Mouse (Mus musculus): ENCODE data around the gene Mpp3. TPM values are rescaled to one million over a fixed set of nuclear protein-coding genes. Genes with fewer than 3 reads are reported as not detected.
A peak's percentile ranks its signal among the peaks of the same experiment; 100 is the strongest.

Mpp3 gene
- total and polyA plus RNA-seq, 3 experiments, result 0.22 TPM; not detected in 2

GRCm38 (mm10) chr11:102006271-102006670 lies 22.0 kb downstream of the Mpp3 start:
- Histone ChIP-seq H3K4me1 (ENCODE audit: insufficient read depth, low read depth, low read length) (no peaks in the 10 kb centered on the region), H3K9me3 (replicated peaks) (no peaks in the 10 kb centered on the region; the same call in 1 of the 2 replicates), H3K4me3 (ENCODE audit: low read depth, low read length) (no peak overlapping the region), H3K27me3 (ENCODE audit: insufficient read depth, low read length) (peaks cover 27% of the 10 kb centered on the region), H3K36me3 (replicated peaks) (no peaks in the 10 kb centered on the region)
- ATAC-seq (ENCODE audit: extremely low read depth, insufficient number of reproducible peaks, low FRiP score, poor library complexity, severe bottlenecking) (no peak), DNase-seq (ENCODE audit: low spot score) (no peak)
- TF ChIP-seq GATA2 (IDR thresholded peaks at IDR 0.05; ENCODE audit: borderline replicate concordance, low read depth, low read length) (no peak), CTCF (IDR thresholded peaks at IDR 0.05; ENCODE audit: low read depth, low read length) (no peak), TAL1 (conservative IDR thresholded peaks at IDR 0.05; ENCODE audit: low read depth, low read length) (no peak), GATA1 (IDR thresholded peaks at IDR 0.05; ENCODE audit: borderline replicate concordance, low read length) (no peak), POLR2AphosphoS5 (IDR thresholded peaks at IDR 0.05; ENCODE audit: insufficient replicate concordance, low read depth, low read length) (no peak)

GRCm38 (mm10) chr11:102004251-102004650 lies 24.0 kb downstream of the Mpp3 start:
- TF ChIP-seq CTCF (IDR thresholded peaks at IDR 0.05; ENCODE audit: low read depth, low read length), result peak; percentile 26; the same call in 1 of the 2 replicates
- no peak for TF ChIP-seq GATA2 (IDR thresholded peaks at IDR 0.05; ENCODE audit: borderline replicate concordance, low read depth, low read length)
- ATAC-seq (ENCODE audit: extremely low read depth, insufficient number of reproducible peaks, low FRiP score, poor library complexity, severe bottlenecking), result no peak
- H3K4me1 ChIP-seq (ENCODE audit: insufficient read depth, low read depth, low read length), result no peaks in the 10 kb centered on the region
- no peaks in the 10 kb centered on the region for H3K36me3 ChIP-seq (replicated peaks)
- no peaks in the 10 kb centered on the region; the same call in 1 of the 2 replicates for H3K9me3 ChIP-seq (replicated peaks)
- DNase-seq (ENCODE audit: low spot score), result no peak
- H3K4me3 ChIP-seq (ENCODE audit: low read depth, low read length), result no peak overlapping the region
- peaks cover 27% of the 10 kb centered on the region for H3K27me3 ChIP-seq (ENCODE audit: insufficient read depth, low read length)

- Histone ChIP-seq H3K9me3 (replicated peaks) (no peaks in the 10 kb centered on the region; the same call in 1 of the 2 replicates), H3K27me3 (ENCODE audit: insufficient read depth, low read length) (peaks cover 18% of the 10 kb centered on the region), H3K4me1 (ENCODE audit: insufficient read depth, low read depth, low read length) (no peaks in the 10 kb centered on the region), H3K36me3 (replicated peaks) (no peaks in the 10 kb centered on the region), H3K4me3 (ENCODE audit: low read depth, low read length) (no peak overlapping the region)
- ATAC-seq (ENCODE audit: extremely low read depth, insufficient number of reproducible peaks, low FRiP score, poor library complexity, severe bottlenecking) (no peak), DNase-seq (ENCODE audit: low spot score) (no peak)
- TF ChIP-seq TAL1 (conservative IDR thresholded peaks at IDR 0.05; ENCODE audit: low read depth, low read length) (no peak), CTCF (IDR thresholded peaks at IDR 0.05; ENCODE audit: low read depth, low read length) (no peak), GATA1 (IDR thresholded peaks at IDR 0.05; ENCODE audit: borderline replicate concordance, low read length) (no peak), POLR2AphosphoS5 (IDR thresholded peaks at IDR 0.05; ENCODE audit: insufficient replicate concordance, low read depth, low read length) (no peak), GATA2 (IDR thresholded peaks at IDR 0.05; ENCODE audit: borderline replicate concordance, low read depth, low read length) (no peak)
These were observed 28.8 kb downstream of the Mpp3 start for GRCm38 (mm10) chr11:101999466-101999865.

GRCm38 (mm10) chr11:101998258-101998657 lies 30.0 kb downstream of the Mpp3 start:
- DNase-seq (ENCODE audit: low spot score), result no peak
- Histone ChIP-seq H3K4me3 (ENCODE audit: low read depth, low read length) (no peak overlapping the region), H3K27me3 (ENCODE audit: insufficient read depth, low read length) (peaks cover 18% of the 10 kb centered on the region), H3K36me3 (replicated peaks) (no peaks in the 10 kb centered on the region), H3K9me3 (replicated peaks) (no peaks in the 10 kb centered on the region), H3K4me1 (ENCODE audit: insufficient read depth, low read depth, low read length) (no peaks in the 10 kb centered on the region)
- TF ChIP-seq GATA2 (IDR thresholded peaks at IDR 0.05; ENCODE audit: borderline replicate concordance, low read depth, low read length), result no peak
- TF ChIP-seq CTCF (IDR thresholded peaks at IDR 0.05; ENCODE audit: low read depth, low read length), result no peak
- TF ChIP-seq GATA1 (IDR thresholded peaks at IDR 0.05; ENCODE audit: borderline replicate concordance, low read length), result no peak
- TF ChIP-seq TAL1 (conservative IDR thresholded peaks at IDR 0.05; ENCODE audit: low read depth, low read length), result no peak
- no peak for TF ChIP-seq POLR2AphosphoS5 (IDR thresholded peaks at IDR 0.05; ENCODE audit: insufficient replicate concordance, low read depth, low read length)
- no peak for ATAC-seq (ENCODE audit: extremely low read depth, insufficient number of reproducible peaks, low FRiP score, poor library complexity, severe bottlenecking)

- Histone ChIP-seq H3K4me3 (ENCODE audit: low read depth, low read length) (no peak overlapping the region), H3K27me3 (ENCODE audit: insufficient read depth, low read length) (peaks cover 13% of the 10 kb centered on the region), H3K4me1 (ENCODE audit: insufficient read depth, low read depth, low read length) (no peaks in the 10 kb centered on the region), H3K9me3 (replicated peaks) (no peaks in the 10 kb centered on the region), H3K36me3 (replicated peaks) (no peaks in the 10 kb centered on the region)
- TF ChIP-seq POLR2AphosphoS5 (IDR thresholded peaks at IDR 0.05; ENCODE audit: insufficient replicate concordance, low read depth, low read length) (no peak), GATA2 (IDR thresholded peaks at IDR 0.05; ENCODE audit: borderline replicate concordance, low read depth, low read length) (no peak), GATA1 (IDR thresholded peaks at IDR 0.05; ENCODE audit: borderline replicate concordance, low read length) (no peak), TAL1 (conservative IDR thresholded peaks at IDR 0.05; ENCODE audit: low read depth, low read length) (no peak), CTCF (IDR thresholded peaks at IDR 0.05; ENCODE audit: low read depth, low read length) (no peak)
- ATAC-seq (ENCODE audit: extremely low read depth, insufficient number of reproducible peaks, low FRiP score, poor library complexity, severe bottlenecking) (no peak), DNase-seq (ENCODE audit: low spot score) (no peak)
These were observed 32.3 kb downstream of the Mpp3 start for GRCm38 (mm10) chr11:101995938-101996337.

GRCm38 (mm10) chr11:101994100-101994499 lies 34.2 kb downstream of the Mpp3 start:
- Histone ChIP-seq H3K4me3 (ENCODE audit: low read depth, low read length) (no peak overlapping the region), H3K27me3 (ENCODE audit: insufficient read depth, low read length) (peaks cover 10% of the 10 kb centered on the region), H3K4me1 (ENCODE audit: insufficient read depth, low read depth, low read length) (no peaks in the 10 kb centered on the region), H3K36me3 (replicated peaks) (no peaks in the 10 kb centered on the region), H3K9me3 (replicated peaks) (no peaks in the 10 kb centered on the region)
- DNase-seq (ENCODE audit: low spot score), result no peak
- TF ChIP-seq GATA1 (IDR thresholded peaks at IDR 0.05; ENCODE audit: borderline replicate concordance, low read length) (no peak), POLR2AphosphoS5 (IDR thresholded peaks at IDR 0.05; ENCODE audit: insufficient replicate concordance, low read depth, low read length) (no peak), GATA2 (IDR thresholded peaks at IDR 0.05; ENCODE audit: borderline replicate concordance, low read depth, low read length) (no peak), TAL1 (conservative IDR thresholded peaks at IDR 0.05; ENCODE audit: low read depth, low read length) (no peak), CTCF (IDR thresholded peaks at IDR 0.05; ENCODE audit: low read depth, low read length) (no peak)
- no peak for ATAC-seq (ENCODE audit: extremely low read depth, insufficient number of reproducible peaks, low FRiP score, poor library complexity, severe bottlenecking)
